Mouse (Mus musculus) midbrain, postnatal 0 days (tissue): Measurements from ENCODE around the gene Adam22. TPM values are rescaled to one million over a fixed set of nuclear protein-coding genes. Genes with fewer than 3 reads are reported as not detected.

ENCODE experiments used
- ATAC-seq: fragments of 200-750 bp; cut with Nextera tagmentation; 2 replicates; pipeline ENCODE4 v1.8.0; 2017; ENCODE audit warnings: moderate number of reproducible peaks, mild to moderate bottlenecking, moderate TSS enrichment, moderate library complexity; ENCODE audit not compliant: low FRiP score
- DNase-seq: peaks from one replicate; pipeline ENCODE4 v3.0.0-alpha.2; 2015; ENCODE audit warnings: low spot score
- H3K27ac ChIP-seq: fragments of 300-500 bp; sonication (generic); 2 replicates; pipeline ENCODE4 v1.5.1; 2014; ENCODE audit warnings: low read depth, mild to moderate bottlenecking, low read length, mixed read lengths
- H3K27me3 ChIP-seq: fragments of 300-500 bp; sonication (generic); 2 replicates; pipeline ENCODE4 v1.6.1; 2014; ENCODE audit warnings: low read length, control low read depth, mixed read lengths; ENCODE audit not compliant: insufficient read depth
- H3K36me3 ChIP-seq: fragments of 300-500 bp; sonication (generic); 2 replicates; pipeline ENCODE4 v1.6.1; 2014; ENCODE audit warnings: low read length, control low read depth, mixed read lengths; ENCODE audit not compliant: insufficient read depth
- H3K4me1 ChIP-seq: fragments of 300-500 bp; sonication (generic); 2 replicates; pipeline ENCODE4 v1.6.1; 2014; ENCODE audit warnings: mild to moderate bottlenecking, control low read depth, antibody characterized with exemption, low read length, mixed read lengths; ENCODE audit not compliant: insufficient read depth
- H3K4me2 ChIP-seq: fragments of 300-500 bp; sonication (generic); 2 replicates; pipeline ENCODE4 v1.6.1; 2014; ENCODE audit warnings: low read depth, mild to moderate bottlenecking, low read length, mixed read lengths; ENCODE audit not compliant: poor library complexity, severe bottlenecking
- H3K4me3 ChIP-seq: fragments of 300-500 bp; sonication (generic); 2 replicates; pipeline ENCODE4 v1.5.1; 2014; ENCODE audit warnings: low read depth, mild to moderate bottlenecking, low read length, moderate library complexity
- H3K9ac ChIP-seq: fragments of 300-500 bp; sonication (generic); replicated peaks from 2 replicates; pipeline ENCODE4 v1.6.1; 2014; ENCODE audit warnings: mild to moderate bottlenecking, low read length, moderate library complexity, mixed read lengths; ENCODE audit not compliant: poor library complexity, severe bottlenecking
- H3K9me3 ChIP-seq: fragments of 300-500 bp; sonication (generic); 2 replicates; pipeline ENCODE4 v1.6.1; 2016; ENCODE audit warnings: low read length, control low read depth
- CTCF ChIP-seq: IDR thresholded peaks from 2 replicates; pipeline ENCODE4 v1.5.1; 2016; ENCODE audit warnings: antibody characterized with exemption, mild to moderate bottlenecking
- WGBS: fragments of 180-500 bp; shearing (Covaris S2); extraction: QIAGEN DNeasy Blood & Tissue Kit; methylation state at CpG from one replicate; pipeline ENCODE4 v1.1.7; 2014; 5-methylcytosine and 5-hydroxymethylcytosine counted together
- polyA plus RNA-seq: library from polyadenylated mRNA; unstranded; fragments of >200 nt; fragmentation: Nextera tagmentation; extraction: Ambion mirVana; gene quantifications from 2 replicates; pipeline ENCODE4 v1.2.1, GENCODE M21; 2015
- total RNA-seq: library from RNA; depleted of rRNA; stranded (reverse); fragments of >200 nt; gene quantifications from 2 replicates; pipeline ENCODE4 v1.2.3, GENCODE M21; 2014

Adam22 gene
- total and polyA plus RNA-seq, 2 experiments from 2014 or later, result 47.9 to 92.6 TPM

GRCm38 (mm10) chr5:8180646-8181045 lies 187.3 kb downstream of the Adam22 start:
- no peak overlapping the region for H3K4me3 ChIP-seq
- H3K4me2 ChIP-seq, result no peak overlapping the region
- ATAC-seq (no peak), DNase-seq (no peak)
- no peak overlapping the region for H3K27ac ChIP-seq
- 85% methylated on average over 1 of the region's 1 CpGs for WGBS
- no peaks in the 10 kb centered on the region for H3K36me3 ChIP-seq
- no peak for TF ChIP-seq CTCF
- no peaks in the 10 kb centered on the region for H3K4me1 ChIP-seq
- H3K27me3 ChIP-seq, result no peaks in the 10 kb centered on the region
- no peak overlapping the region for H3K9ac ChIP-seq
- H3K9me3 ChIP-seq, result no peaks in the 10 kb centered on the region

DNA sequence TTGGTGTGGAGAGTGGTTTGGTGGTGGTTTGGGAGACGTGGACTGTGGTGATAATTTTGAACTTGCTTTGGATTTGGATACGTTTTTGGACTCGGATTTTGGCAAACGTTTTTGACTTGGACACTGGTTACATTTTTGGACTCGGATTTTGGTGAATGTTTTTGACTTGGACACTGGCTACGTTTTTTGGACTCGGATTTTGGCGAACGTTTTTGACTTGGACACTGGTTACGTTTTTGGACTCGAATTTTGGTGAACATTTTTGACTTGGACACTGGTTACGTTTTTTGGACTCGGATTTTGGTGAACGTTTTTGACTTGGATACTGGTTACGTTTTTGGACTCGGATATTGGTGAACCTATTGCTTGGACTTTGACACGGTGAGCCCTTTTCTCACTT lies 189.8 kb downstream of the Adam22 start:
- no peak for TF ChIP-seq CTCF
- 94% methylated on average over 17 of the region's 17 CpGs for WGBS
- no peak overlapping the region for H3K4me3 ChIP-seq
- no peak for ATAC-seq
- H3K4me1 ChIP-seq, result no peaks in the 10 kb centered on the region
- no peak overlapping the region for H3K9ac ChIP-seq
- no peak overlapping the region for H3K4me2 ChIP-seq
- no peaks in the 10 kb centered on the region for H3K27me3 ChIP-seq
- H3K27ac ChIP-seq, result no peak overlapping the region
- H3K36me3 ChIP-seq, result no peaks in the 10 kb centered on the region
- DNase-seq, result no peak
- H3K9me3 ChIP-seq, result no peaks in the 10 kb centered on the region

DNA sequence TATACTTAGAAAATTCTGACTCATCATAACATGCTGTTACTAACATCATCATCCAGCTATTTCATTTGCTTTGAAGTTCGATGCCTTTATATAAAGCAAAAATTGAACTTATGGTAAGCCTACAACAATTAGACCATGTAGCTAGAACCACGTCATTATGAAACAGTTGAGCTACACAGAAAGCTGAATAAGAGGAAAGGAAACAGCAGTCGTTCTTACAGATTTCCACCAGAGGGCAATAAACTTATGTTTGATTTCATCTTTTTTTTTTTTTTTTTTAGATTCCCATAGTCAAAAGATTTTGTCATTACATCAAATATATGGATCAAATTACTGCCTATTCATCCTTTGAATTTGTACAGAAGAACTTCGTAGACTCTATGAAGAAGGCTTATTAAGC lies 203.2 kb downstream of the Adam22 start:
- no peak overlapping the region for H3K4me3 ChIP-seq
- no peak overlapping the region for H3K9ac ChIP-seq
- no peaks in the 10 kb centered on the region for H3K9me3 ChIP-seq
- DNase-seq (peak; percentile 74), ATAC-seq (no peak)
- H3K4me1 ChIP-seq, result no peaks in the 10 kb centered on the region
- peak; percentile 70 for TF ChIP-seq CTCF
- H3K27me3 ChIP-seq, result no peaks in the 10 kb centered on the region
- 44% methylated on average over 4 of the region's 4 CpGs for WGBS
- H3K4me2 ChIP-seq, result no peak overlapping the region
- no peaks in the 10 kb centered on the region for H3K36me3 ChIP-seq
- H3K27ac ChIP-seq, result no peak overlapping the region

DNA sequence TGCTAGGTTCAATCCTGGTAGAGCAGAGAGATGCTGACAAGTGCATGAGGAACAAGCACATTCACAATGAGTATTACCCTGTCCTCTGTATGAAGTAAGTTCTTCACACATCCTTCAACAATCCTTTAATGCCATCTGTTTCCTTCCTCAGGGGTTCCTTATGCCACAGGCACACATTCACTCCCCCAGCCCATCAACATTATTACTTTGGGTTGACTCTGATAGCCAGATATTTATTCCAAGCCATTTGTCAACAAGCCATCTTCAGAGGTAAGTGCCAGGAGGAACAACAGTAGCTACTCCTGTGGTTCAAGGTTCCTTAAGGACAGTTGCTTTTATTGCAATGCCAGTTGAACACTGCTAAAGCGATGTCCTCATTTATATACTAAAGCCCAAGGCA lies 216.3 kb downstream of the Adam22 start:
- Histone ChIP-seq H3K36me3 (no peaks in the 10 kb centered on the region; the same call in 1 of the 2 replicates), H3K27me3 (no peaks in the 10 kb centered on the region), H3K4me2 (no peak overlapping the region), H3K27ac (no peak overlapping the region), H3K9me3 (no peaks in the 10 kb centered on the region), H3K4me3 (no peak overlapping the region), H3K9ac (no peak overlapping the region), H3K4me1 (no peaks in the 10 kb centered on the region)
- 89% methylated on average over 1 of the region's 1 CpGs for WGBS
- ATAC-seq (no peak), DNase-seq (peak; percentile 16)
- no peak for TF ChIP-seq CTCF

GRCm38 (mm10) chr5:8146146-8146545 lies 221.8 kb downstream of the Adam22 start:
- H3K27ac ChIP-seq, result no peak overlapping the region
- H3K27me3 ChIP-seq, result no peaks in the 10 kb centered on the region
- H3K9ac ChIP-seq, result no peak overlapping the region
- no peaks in the 10 kb centered on the region for H3K4me1 ChIP-seq
- no peak for TF ChIP-seq CTCF
- ATAC-seq (no peak), DNase-seq (no peak)
- no peaks in the 10 kb centered on the region for H3K36me3 ChIP-seq
- WGBS, result 84% methylated on average over 2 of the region's 2 CpGs
- H3K9me3 ChIP-seq, result no peaks in the 10 kb centered on the region
- H3K4me2 ChIP-seq, result no peak overlapping the region
- no peak overlapping the region for H3K4me3 ChIP-seq

DNA sequence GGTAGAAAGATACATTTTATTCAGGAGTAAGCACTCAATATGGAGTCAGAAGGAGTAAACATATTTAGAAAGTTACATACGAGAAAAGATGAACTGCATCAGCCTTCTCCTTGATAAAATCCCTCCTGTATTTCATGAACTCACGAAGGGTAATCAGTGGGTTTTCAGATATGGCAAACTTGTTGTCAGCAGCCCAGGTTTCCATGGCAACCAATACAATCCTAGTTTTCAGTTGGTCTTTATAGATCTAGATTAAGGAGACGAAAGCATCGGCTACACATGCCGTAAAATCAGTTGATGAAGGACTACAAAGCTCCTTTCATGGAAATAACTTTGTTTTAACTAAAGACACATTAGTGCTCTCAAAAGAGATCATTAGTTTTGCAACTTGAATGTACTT lies 222.5 kb downstream of the Adam22 start:
- 11% methylated on average over 5 of the region's 5 CpGs for WGBS
- Histone ChIP-seq H3K9ac (no peak overlapping the region), H3K9me3 (no peaks in the 10 kb centered on the region), H3K36me3 (no peaks in the 10 kb centered on the region), H3K4me1 (no peaks in the 10 kb centered on the region), H3K27ac (no peak overlapping the region), H3K4me2 (no peak overlapping the region), H3K4me3 (no peak overlapping the region), H3K27me3 (no peaks in the 10 kb centered on the region)
- peak; percentile 55 for DNase-seq
- ATAC-seq, result no peak
- no peak for TF ChIP-seq CTCF
